Mouse (Mus musculus): ENCODE measurements around the gene Foxa3.
A peak's percentile ranks its signal among the peaks of the same experiment; 100 is the strongest.
"Not testable (repeated sequence)": the region's sequence is repeated elsewhere in the genome, so short reads cannot be mapped to it uniquely, and the experiment has no call there.

Gene Foxa3

GRCm38 (mm10) chr7:19023357-19023814 lies at the start of gene Foxa3:
TSS of gene Foxa3 (minus strand) at chr7:19023538.
- DNase-seq (ENCODE audit: low spot score in 2 of 2) = no peak

DNA sequence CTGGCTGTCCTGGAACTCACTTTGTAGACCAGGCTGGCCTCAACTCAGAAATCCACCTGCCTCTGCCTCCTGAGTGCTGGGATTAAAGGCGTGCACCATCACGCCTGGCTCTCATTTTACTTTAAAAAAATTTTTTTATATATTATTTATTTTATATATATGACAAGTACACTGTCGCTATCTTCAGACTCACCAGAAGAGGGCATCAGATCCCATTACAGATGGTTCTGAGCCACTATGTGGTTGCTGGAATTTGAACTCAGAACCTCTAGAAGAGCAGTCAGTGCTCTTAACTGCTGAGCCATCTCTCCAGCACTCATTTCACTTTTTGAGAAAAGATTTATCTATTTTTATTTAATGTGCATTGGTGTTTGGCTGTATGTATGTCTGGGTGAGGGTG lies 47.7 kb upstream of the Foxa3 start:
- DNase-seq (ENCODE audit: low spot score in 2 of 2) = not testable (repeated sequence)

- DNase-seq (ENCODE audit: low spot score in 2 of 2) = no peak
These were observed 46.2 kb upstream of the Foxa3 start for GRCm38 (mm10) chr7:19069500-19069899.

DNA sequence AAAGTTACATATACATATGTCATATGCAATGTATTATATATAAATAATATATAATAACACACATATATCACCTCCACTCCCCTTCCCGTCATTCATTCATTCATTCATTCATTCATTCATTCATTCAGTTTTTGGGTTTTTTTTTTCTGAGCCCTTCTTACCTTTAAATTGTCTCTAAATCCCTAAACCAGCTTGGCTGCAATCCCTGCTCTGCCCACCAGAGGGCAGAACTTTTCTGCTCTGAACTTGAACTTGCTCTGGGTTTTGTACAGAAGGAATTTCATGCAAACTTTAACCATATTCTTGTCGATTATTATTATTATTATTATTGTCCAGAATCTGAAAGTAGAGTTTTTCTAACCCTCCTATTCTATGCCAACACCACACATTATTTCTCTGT lies 45.4 kb upstream of the Foxa3 start:
- DNase-seq (ENCODE audit: low spot score in 2 of 2) = peak; percentile 77 to 83

GRCm38 (mm10) chr7:19067935-19068334 lies 44.6 kb upstream of the Foxa3 start:
- DNase-seq (ENCODE audit: low spot score in 2 of 2) = no peak

DNA sequence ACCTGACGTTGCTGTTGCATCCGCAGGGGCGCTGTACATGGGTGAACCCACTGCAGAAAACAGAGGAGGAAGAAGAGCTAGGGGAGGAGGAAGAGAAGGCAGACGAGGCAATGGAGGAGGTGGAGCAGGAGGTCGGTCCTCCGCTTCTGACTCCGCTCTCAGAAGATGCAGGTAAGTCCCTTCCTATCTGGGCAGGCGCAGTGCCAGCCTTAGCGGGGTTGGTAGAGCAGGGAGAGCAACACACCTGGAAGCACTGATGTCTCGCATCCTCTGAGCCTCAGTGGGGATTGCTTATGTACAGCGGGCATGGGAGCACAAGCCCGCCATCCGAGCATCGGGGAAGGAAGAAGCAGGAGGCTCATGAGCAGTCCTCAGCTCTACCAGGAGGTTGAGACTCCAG lies 43.7 kb upstream of the Foxa3 start:
- DNase-seq (ENCODE audit: low spot score in 2 of 2) = no peak

DNA sequence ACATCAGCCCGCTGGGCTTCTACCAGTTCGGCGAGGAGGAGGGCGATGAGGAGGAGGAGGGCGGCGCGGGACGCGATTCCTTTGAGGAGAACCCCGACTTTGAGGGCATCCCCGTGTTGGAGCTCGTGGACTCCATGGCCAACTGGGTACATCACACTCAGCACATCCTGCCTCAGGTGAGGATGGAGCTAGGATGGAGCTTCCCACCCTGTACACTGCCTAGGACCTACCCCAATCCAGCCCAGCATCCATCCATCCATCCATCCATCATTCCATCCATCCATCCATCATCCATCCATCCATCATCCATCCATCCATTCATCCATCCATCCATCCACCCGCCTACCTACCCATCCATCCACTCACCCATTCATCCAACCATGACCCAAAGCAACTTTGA lies 42.6 kb upstream of the Foxa3 start:
- DNase-seq (ENCODE audit: low spot score in 2 of 2) = no peak

GRCm38 (mm10) chr7:19057405-19057804 lies 34.1 kb upstream of the Foxa3 start:
- DNase-seq (ENCODE audit: low spot score in 2 of 2) = no peak

GRCm38 (mm10) chr7:19055108-19055507 lies 31.8 kb upstream of the Foxa3 start:
- DNase-seq (ENCODE audit: low spot score in 2 of 2) = no peak

DNA sequence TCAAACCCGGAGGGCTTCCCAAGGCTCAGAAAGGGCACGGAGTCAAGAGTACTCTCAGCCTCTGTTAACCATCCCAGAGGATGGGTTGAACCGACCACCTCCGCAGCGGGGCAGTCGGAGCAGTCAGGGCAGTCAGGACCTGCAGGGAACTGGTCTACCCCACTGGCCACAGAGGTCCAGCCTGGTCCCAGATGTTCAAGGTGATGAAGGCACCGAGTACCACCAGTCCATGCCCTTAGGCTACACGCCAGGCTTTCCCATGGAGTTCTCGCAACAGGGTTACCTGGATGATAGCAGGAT lies 31.4 kb upstream of the Foxa3 start:
- no peak for DNase-seq (ENCODE audit: low spot score in 2 of 2)

DNA sequence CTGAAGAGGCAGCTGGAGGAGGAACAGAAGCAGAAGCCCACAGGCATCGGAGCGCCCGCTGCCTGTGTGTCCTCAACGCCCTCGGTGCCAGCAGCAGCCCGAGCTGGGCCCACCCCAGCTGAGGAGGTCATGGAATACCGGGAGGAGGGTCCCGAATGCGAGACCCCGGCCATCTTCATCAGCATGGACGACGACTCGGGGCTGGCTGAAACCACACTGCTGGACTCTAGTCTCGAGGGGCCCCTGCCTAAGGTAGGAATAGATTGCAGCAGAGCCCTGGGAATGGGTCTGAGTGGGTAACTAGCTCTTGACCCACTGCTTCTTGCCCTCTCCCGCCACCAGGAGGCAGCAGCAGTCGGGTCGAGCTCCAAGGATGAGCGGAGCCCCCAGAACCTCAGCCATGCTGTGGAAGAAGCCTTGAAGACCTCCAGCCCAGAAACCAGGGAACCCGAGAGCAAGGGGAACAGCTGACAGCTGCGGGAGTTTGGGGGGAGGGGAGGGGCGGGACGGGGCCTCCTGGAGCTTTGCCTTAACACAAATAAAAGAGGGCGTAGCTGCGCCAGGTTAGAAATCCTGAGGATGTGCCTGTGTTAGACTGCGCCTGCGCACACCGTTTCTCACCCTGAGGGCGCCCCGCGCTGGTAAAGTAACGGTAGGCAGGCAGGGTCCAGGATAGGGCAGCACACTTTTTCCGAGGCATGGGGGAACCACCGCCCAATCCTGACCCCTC lies 30.9 kb upstream of the Foxa3 start, which contains the start of gene Rsph6a:
TSS of gene Rsph6a (plus strand) at position 644 of the 730 bp plus-strand sequence.
- DNase-seq (ENCODE audit: low spot score in 2 of 2) = no peak

- no peak for DNase-seq (ENCODE audit: low spot score in 2 of 2)
These were observed 29.8 kb upstream of the Foxa3 start for GRCm38 (mm10) chr7:19053136-19053532.

DNA sequence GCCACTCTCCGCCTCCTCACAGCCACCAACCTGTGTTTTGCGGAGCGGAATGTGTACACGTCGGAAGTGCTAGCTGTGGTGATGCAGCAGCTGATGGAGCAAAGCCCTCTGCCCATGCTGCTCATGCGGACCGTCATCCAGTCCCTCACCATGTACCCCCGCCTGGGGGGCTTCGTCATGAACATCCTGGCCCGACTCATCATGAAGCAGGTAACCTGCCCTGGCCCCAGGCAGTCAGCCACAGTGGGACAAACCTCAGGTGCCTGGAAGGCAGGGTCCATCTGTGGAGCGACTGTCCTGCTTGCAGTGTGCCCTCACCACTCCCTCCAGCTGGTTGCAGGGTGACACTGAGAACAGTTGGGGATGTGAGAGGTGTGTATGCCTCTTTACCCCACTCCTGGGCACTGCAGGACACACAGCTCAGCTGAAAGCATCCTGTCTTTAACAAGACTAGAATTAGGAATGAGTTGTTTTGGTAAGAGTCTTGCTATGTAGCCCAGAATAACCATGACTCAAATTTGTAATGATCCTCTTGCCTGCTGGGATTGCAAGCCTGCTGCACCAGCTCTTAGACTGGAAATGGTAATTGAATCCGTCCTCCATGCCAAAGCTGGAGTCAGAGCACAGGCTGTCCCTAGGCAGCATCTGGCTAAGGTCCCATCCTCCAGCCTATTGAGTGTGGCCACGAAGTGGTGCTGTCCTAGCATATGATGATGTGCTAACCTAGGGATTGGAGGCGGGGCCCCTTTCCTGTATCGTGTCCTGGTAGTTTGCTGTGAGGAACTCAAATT lies 29.2 kb upstream of the Foxa3 start:
- peak; percentile 58 to 67 for DNase-seq (ENCODE audit: low spot score in 2 of 2)

GRCm38 (mm10) chr7:19051161-19051560 lies 27.8 kb upstream of the Foxa3 start:
- no peak for DNase-seq (ENCODE audit: low spot score in 2 of 2)

- DNase-seq (ENCODE audit: low spot score in 2 of 2) = peak in 1 of 2 experiments; percentile 31
These were observed 26.8 kb upstream of the Foxa3 start for GRCm38 (mm10) chr7:19050172-19050571.

- DNase-seq (ENCODE audit: low spot score in 2 of 2) = no peak
These were observed 25.9 kb upstream of the Foxa3 start for GRCm38 (mm10) chr7:19049252-19049651.

GRCm38 (mm10) chr7:19048006-19048527 lies 24.7 kb upstream of the Foxa3 start:
- DNase-seq (ENCODE audit: low spot score in 2 of 2) = no peak

DNA sequence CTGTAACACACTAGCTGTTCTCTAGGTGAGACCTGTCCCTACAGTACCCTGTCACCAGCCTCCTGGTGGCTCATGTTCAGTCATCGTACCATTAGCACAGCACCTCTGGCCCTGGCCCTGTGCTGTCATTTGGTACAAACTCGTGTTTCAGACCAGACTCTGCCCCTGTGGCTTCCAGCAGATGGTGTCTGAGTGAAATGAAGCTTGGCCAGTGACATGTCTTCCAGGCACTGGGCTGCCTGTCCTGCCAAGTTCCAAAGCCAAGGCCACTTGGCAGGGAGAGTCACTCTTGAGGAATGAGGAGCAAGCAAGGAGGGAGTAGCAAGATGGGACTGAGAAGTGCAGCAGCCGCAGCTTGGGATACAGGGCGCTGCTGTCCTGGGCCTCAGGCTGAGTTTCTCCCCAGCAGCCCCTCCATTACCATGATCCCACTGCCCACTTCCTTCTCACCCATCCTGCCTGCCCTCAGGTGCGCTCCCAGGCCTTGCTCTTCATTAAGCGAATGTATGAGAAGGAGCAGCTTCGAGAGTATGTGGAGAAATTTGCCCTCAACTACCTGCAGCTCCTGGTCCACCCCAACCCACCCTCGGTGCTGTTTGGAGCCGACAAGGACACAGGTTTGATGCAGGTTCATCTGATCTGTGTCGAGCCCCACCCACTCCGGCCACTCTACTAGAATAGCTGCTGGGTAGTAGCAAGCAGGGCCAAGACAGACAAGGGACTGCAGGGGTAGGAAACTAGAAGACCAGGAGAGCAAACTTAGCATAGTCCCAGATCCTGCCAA lies 23.1 kb upstream of the Foxa3 start:
- no peak for DNase-seq (ENCODE audit: low spot score in 2 of 2)

DNA sequence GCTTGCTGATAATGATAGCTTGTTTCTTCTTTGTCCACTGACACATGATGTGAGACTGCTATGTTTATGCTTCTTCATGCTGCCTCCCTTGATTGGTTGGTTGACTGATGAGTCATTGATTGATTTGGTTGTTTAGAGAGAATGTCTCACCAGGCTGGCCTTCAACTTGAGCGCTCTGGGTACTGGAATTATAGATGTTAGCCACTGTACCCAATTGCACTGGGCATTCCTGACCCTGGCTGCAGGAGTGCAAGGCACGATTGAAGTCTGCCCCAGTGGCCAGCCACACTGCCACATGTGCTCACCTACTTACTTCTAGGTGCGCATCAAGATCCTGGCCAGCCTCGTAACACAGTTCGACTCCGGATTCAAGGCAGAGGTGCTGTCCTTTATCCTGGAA lies 21.3 kb upstream of the Foxa3 start:
- no peak for DNase-seq (ENCODE audit: low spot score in 2 of 2)

GRCm38 (mm10) chr7:19031641-19032040 lies 8.3 kb upstream of the Foxa3 start:
- DNase-seq (ENCODE audit: low spot score in 2 of 2) = no peak

DNA sequence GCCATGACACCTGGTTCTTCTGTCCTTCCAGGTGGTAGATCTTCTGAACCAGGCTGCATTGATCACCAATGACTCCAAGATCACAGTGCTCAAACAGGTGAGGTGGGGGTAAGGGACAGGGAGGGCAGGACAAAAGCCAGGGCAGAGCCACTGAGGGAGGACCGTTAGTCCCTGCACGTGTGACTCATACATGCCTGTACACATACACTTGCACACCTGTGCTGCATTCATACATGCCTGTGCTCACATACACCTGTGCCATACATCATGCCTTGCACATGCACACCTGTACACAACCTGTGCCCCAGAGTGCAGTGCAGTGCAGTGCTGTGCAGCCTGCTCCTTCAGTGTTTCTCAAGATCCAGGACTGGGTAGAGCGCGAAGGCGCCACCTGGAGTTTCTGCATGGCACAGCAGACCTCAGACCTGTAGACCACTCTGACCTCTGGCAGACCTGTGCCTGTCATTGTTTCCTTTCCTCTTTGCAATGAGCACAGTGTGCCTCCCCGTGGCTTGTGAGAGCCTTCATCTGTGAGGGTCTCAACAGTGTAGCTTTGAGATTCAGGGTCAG lies 5.8 kb upstream of the Foxa3 start:
- no peak for DNase-seq (ENCODE audit: low spot score in 2 of 2)

GRCm38 (mm10) chr7:19028067-19028466 lies 4.7 kb upstream of the Foxa3 start:
- no peak for DNase-seq (ENCODE audit: low spot score in 2 of 2)

All from right cerebral cortex, adult 2 months (tissue).